Mouse (Mus musculus): ENCODE data around the gene Duox1. TPM values are rescaled to one million over a fixed set of nuclear protein-coding genes. Genes with fewer than 3 reads are reported as not detected.
A peak's percentile ranks its signal among the peaks of the same experiment; 100 is the strongest.

Duox1 gene
- total RNA-seq (2014; rRNA removed) (not detected in 2 replicates), polyA plus RNA-seq (2015; fragmentation: Nextera tagmentation; extraction: Ambion mirVana) (0.06 and 0.08 TPM in 2 replicates)

DNA sequence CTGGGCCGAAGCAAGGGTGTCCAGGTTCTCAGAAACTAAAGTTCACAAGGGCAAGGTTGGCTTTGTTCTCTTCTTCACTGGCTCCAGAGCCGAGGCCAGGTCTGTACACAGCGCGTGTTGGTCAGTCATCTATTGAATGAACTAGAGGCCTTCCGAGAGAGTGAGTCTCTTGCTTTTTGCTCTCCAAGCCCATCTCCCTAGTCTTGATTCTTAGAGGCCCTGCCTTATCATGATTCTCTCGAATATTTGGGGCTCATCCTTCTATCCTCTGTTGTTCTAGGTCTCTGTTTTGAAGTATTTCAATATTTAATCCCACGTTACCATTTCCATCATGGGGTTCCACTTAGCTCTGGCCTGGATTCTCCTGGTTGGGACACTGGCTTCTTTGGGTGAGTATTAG is at the start of gene Duox1:
Duox1 (plus strand) TSS at position 301 of the 400 bp plus-strand sequence.
- DNase-seq (no peak), ATAC-seq (no peak)
- H3K4me1 ChIP-seq (ENCODE audit: insufficient read depth) = 0 out of 2 replicates have a peak, but pooled peaks cover 4% of the 10 kb centered on the region
- H3K4me3 ChIP-seq (ENCODE audit: low read depth, low read length) = no peak within 1 kb of the TSS
- no peaks in the 10 kb centered on the region for H3K9me3 ChIP-seq (ENCODE audit: low read length)
- 88% methylated on average over 7 of the region's 7 CpGs for WGBS
- no peak within 1 kb of the TSS for H3K9ac ChIP-seq
- no peak within 1 kb of the TSS for H3K27ac ChIP-seq (ENCODE audit: low read depth, low read length)
- no peak within 1 kb of the TSS for H3K4me2 ChIP-seq (ENCODE audit: low read depth)
- H3K27me3 ChIP-seq (ENCODE audit: insufficient read depth, low read length) = peaks cover 23% of the 10 kb centered on the region
- no peaks in the 10 kb centered on the region for H3K36me3 ChIP-seq (ENCODE audit: insufficient read depth)
- no peak for TF ChIP-seq CTCF (IDR thresholded peaks at IDR 0.05; ENCODE audit: low read depth)

GRCm38 (mm10) chr2:122266407-122267193 is 48.9 kb upstream of the Duox1 start:
- H3K36me3 ChIP-seq (ENCODE audit: insufficient read depth) = 0 out of 2 replicates have a peak, but pooled peaks cover under 1% of the 10 kb centered on the region

DNA sequence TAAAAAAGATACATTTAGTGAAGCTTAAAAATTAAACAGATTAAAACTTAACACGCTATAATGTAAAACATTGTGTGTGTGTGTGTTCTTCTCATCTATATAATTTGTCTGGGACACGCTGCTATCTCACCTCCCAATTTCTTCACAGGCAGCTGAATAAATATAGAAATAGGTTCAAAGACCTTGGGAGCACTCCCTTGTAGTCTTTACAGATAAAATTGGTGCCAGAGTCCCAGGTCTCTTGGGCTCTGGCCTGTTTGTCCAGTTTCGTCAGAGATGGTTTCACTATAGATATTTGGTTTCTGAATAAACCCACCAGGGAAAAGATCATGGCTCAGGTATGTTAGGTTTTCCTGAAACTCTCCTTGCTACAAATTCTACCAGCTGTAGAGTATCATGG is 36.7 kb upstream of the Duox1 start:
- Histone ChIP-seq H3K4me1 (ENCODE audit: insufficient read depth) (no peaks in the 10 kb centered on the region), H3K9me3 (ENCODE audit: low read length) (no peaks in the 10 kb centered on the region), H3K27me3 (ENCODE audit: insufficient read depth, low read length) (no peaks in the 10 kb centered on the region), H3K9ac (no peak overlapping the region), H3K4me2 (ENCODE audit: low read depth) (no peak overlapping the region), H3K27ac (ENCODE audit: low read depth, low read length) (no peak overlapping the region), H3K4me3 (ENCODE audit: low read depth, low read length) (no peak overlapping the region), H3K36me3 (ENCODE audit: insufficient read depth) (no peaks in the 10 kb centered on the region)
- DNase-seq (no peak), ATAC-seq (no peak)
- TF ChIP-seq CTCF (IDR thresholded peaks at IDR 0.05; ENCODE audit: low read depth) = no peak
- 92% methylated on average over 3 of the region's 3 CpGs for WGBS

More at GRCm38 (mm10) chr2:122266407-122267193, 48.9 kb upstream of the Duox1 start:
- H3K9me3 ChIP-seq (ENCODE audit: low read length) = no peaks in the 10 kb centered on the region
- no peak for ATAC-seq
- no peak overlapping the region for H3K27ac ChIP-seq (ENCODE audit: low read depth, low read length)
- H3K4me1 ChIP-seq (ENCODE audit: insufficient read depth) = peaks cover 6% of the 10 kb centered on the region; the same call in 1 of the 2 replicates
- H3K9ac ChIP-seq = no peak overlapping the region
- WGBS = 90% methylated on average over 7 of the region's 7 CpGs
- TF ChIP-seq CTCF (IDR thresholded peaks at IDR 0.05; ENCODE audit: low read depth) = no peak
- DNase-seq = no peak
- H3K4me2 ChIP-seq (ENCODE audit: low read depth) = no peak overlapping the region
- no peaks in the 10 kb centered on the region for H3K27me3 ChIP-seq (ENCODE audit: insufficient read depth, low read length)
- H3K4me3 ChIP-seq (ENCODE audit: low read depth, low read length) = no peak overlapping the region

DNA sequence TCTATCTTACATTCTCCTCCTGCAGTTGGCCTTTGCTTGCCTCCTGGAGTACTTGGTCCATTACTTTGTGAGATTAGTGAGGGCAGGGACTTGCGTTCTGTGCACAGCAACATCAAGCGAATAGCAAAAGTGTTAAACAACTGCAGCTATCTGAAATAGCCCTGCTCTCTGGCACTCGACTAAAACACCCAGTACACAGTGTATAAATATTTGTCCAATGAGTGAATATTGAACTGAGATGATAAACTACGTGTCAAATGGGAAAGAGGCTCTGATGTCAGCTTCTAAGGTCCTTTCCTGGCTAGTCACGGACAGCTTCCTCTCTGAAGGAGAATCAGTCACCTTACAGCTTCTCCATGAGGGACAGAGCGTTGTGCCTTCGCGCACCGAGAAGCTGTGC is 31.4 kb upstream of the Duox1 start:
- H3K9me3 ChIP-seq (ENCODE audit: low read length) = no peaks in the 10 kb centered on the region
- WGBS = 88% methylated on average over 9 of the region's 9 CpGs
- no peaks in the 10 kb centered on the region for H3K27me3 ChIP-seq (ENCODE audit: insufficient read depth, low read length)
- no peak overlapping the region for H3K27ac ChIP-seq (ENCODE audit: low read depth, low read length)
- DNase-seq = no peak
- no peak for TF ChIP-seq CTCF (IDR thresholded peaks at IDR 0.05; ENCODE audit: low read depth)
- no peaks in the 10 kb centered on the region for H3K4me1 ChIP-seq (ENCODE audit: insufficient read depth)
- H3K4me2 ChIP-seq (ENCODE audit: low read depth) = no peak overlapping the region
- no peaks in the 10 kb centered on the region for H3K36me3 ChIP-seq (ENCODE audit: insufficient read depth)
- no peak overlapping the region for H3K9ac ChIP-seq
- ATAC-seq = no peak
- no peak overlapping the region for H3K4me3 ChIP-seq (ENCODE audit: low read depth, low read length)

- H3K9ac ChIP-seq = no peak overlapping the region
- ATAC-seq (no peak), DNase-seq (no peak)
- no peaks in the 10 kb centered on the region for H3K27me3 ChIP-seq (ENCODE audit: insufficient read depth, low read length)
- no peaks in the 10 kb centered on the region for H3K4me1 ChIP-seq (ENCODE audit: insufficient read depth)
- no peak overlapping the region for H3K4me2 ChIP-seq (ENCODE audit: low read depth)
- H3K4me3 ChIP-seq (ENCODE audit: low read depth, low read length) = no peak overlapping the region
- no peak overlapping the region for H3K27ac ChIP-seq (ENCODE audit: low read depth, low read length)
- no peak for TF ChIP-seq CTCF (IDR thresholded peaks at IDR 0.05; ENCODE audit: low read depth)
- no peaks in the 10 kb centered on the region for H3K36me3 ChIP-seq (ENCODE audit: insufficient read depth)
- 65% methylated on average over 7 of the region's 7 CpGs for WGBS
- H3K9me3 ChIP-seq (ENCODE audit: low read length) = no peaks in the 10 kb centered on the region
Observed at GRCm38 (mm10) chr2:122286137-122286536, 29.3 kb upstream of the Duox1 start.

DNA sequence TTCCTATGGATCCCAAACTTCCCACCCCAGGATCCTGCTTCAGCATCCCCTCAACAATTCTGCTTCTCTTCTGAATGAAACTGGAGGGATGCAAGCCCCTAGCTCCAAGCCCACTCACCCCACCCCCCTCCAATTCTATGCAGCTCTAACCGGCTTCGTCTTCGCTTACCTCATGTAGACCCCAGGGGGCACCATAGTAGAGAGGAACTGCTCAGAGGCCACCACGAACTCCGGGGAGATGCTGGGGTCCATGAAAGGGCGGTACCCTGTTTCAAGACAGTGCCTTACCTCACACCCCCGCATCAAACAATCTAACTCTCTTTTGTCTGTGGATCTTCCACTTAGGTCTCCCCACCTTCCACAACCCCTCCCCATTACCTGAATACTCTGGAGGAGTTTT is 20.6 kb upstream of the Duox1 start:
- 0 out of 2 replicates have a peak, but pooled peaks have one; percentile 29 for ATAC-seq

More for the DNA sequence above, 20.6 kb upstream of the Duox1 start:
- DNase-seq = no peak
- H3K36me3 ChIP-seq (ENCODE audit: insufficient read depth) = no peaks in the 10 kb centered on the region
- no peak overlapping the region for H3K4me3 ChIP-seq (ENCODE audit: low read depth, low read length)
- no peaks in the 10 kb centered on the region for H3K9me3 ChIP-seq (ENCODE audit: low read length)
- peaks cover 10% of the 10 kb centered on the region; the same call in 1 of the 2 replicates for H3K4me1 ChIP-seq (ENCODE audit: insufficient read depth)
- no peak overlapping the region for H3K4me2 ChIP-seq (ENCODE audit: low read depth)
- peaks cover 41% of the 10 kb centered on the region for H3K27me3 ChIP-seq (ENCODE audit: insufficient read depth, low read length)
- TF ChIP-seq CTCF (IDR thresholded peaks at IDR 0.05; ENCODE audit: low read depth) = peak; percentile 28; the same call in 1 of the 2 replicates
- H3K27ac ChIP-seq (ENCODE audit: low read depth, low read length) = no peak overlapping the region
- WGBS = 6% methylated on average over 7 of the region's 7 CpGs
- H3K9ac ChIP-seq = no peak overlapping the region

All from forebrain, postnatal 0 days (tissue).